Mouse (Mus musculus) inflammation-experienced regulatory T-cells, adult 16 weeks (primary cell): ENCODE data around the gene Appl2. TPM values are rescaled to one million over a fixed set of nuclear protein-coding genes. Genes with fewer than 3 reads are reported as not detected.

Experiments used
- polyA plus RNA-seq: library from polyadenylated mRNA; unstranded; fragments of 100-300 nt; shearing (Covaris generic); gene quantifications from one replicate; pipeline ENCODE4 v1.2.1, GENCODE M21; 2017

Gene Appl2
- polyA plus RNA-seq: 15.1 TPM

DNA sequence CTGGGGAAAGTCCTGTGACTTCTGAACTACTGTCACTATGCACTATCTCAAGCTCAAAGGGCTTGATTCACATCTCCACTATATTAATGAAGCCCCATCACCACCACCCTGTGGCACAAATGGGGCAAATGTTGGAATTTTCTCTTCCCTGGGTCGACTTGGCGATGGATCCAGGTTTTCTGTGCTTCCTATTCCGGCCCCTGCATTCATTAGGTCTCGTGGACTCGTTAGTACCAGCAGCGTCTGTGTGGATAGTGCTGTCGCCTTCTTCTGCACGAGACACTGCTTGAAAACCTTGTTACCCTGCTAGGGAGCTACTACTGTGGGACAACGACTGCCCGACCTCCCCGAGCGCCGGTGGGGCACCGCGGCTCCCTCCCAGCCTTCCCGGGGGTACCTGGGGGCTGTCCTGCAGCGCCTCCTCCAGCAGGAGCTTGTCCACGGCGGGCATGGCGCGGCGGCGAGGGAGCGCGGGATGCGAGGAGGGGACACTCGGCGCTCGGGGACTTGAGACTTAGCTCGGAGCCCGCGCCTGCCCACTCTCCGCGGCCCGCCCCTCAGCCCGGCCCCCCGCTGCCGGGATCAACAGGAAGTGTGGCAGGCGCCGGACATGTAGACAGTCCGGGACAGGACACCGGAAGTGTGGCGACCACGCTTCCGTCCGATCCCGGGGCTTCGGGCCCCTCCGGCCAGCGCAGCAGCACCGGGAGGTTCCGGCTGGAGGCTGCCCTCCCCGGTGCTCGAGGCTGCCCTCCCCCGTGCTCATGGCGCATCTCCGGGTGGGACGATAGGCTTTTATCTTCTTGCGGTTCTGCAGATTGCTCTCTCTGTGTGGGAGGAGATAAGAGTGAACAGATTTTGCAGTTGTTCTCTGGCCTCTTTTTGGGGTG lies at the start of gene Appl2:
Gene Appl2 (minus strand): TSS at position 608 of the 890 bp plus-strand sequence.

Other genes starting within 250 kb of the Appl2 start
- gene Aldh1l2, start 114.6 kb downstream of the Appl2 start, polyA plus RNA-seq: not detected
- gene Washc4, start 105.0 kb downstream of the Appl2 start, polyA plus RNA-seq: 52.1 TPM
- gene 1500009L16Rik, start 74.1 kb upstream of the Appl2 start, polyA plus RNA-seq: 3.2 TPM